8 mouse cellular contexts compared by ENCODE assay signal in genomic region chr19:46572951-46573937, GRCm38 (mm10). TPM values are rescaled to one million over a fixed set of nuclear protein-coding genes. Genes with fewer than 3 reads are reported as not detected.
A peak's percentile ranks its signal among the peaks of the same experiment; 100 is the strongest.
DNase-seq lines count a peak whose midpoint lies in the region; ATAC-seq lines count a peak whose summit lies in the region.

Gene Arl3 (minus strand): TSS chr19:46573198.
Gene Sfxn2 (plus strand): TSS chr19:46573365.

- peak within 1 kb of the TSS; percentile 49 for H3K27ac ChIP-seq in forebrain, embryonic 14.5 days (ENCODE audit: low read depth, low read length)
- peak within 1 kb of the TSS; percentile 86 for H3K27ac ChIP-seq in neural tube, embryonic 15.5 days (replicated peaks)

- H3K4me3 ChIP-seq in forebrain, embryonic 14.5 days (ENCODE audit: low read depth, low read length), result peak within 1 kb of the TSS; percentile 57
- H3K4me3 ChIP-seq in neural tube, embryonic 15.5 days (replicated peaks), result peak within 1 kb of the TSS; percentile 86

- peak within 1 kb of the TSS; percentile 84 for H3K4me2 ChIP-seq in forebrain, embryonic 14.5 days (ENCODE audit: low read length)
- peak within 1 kb of the TSS; percentile 69 for H3K4me2 ChIP-seq in neural tube, embryonic 15.5 days

- H3K9ac ChIP-seq in forebrain, embryonic 14.5 days (ENCODE audit: low read length), result peak within 1 kb of the TSS; percentile 88
- peak within 1 kb of the TSS; percentile 82 for H3K9ac ChIP-seq in neural tube, embryonic 15.5 days (replicated peaks)

- no peaks in the 10 kb centered on the region for H3K9me3 ChIP-seq in forebrain, embryonic 14.5 days (replicated peaks; ENCODE audit: control insufficient read depth, low read length)
- H3K9me3 ChIP-seq in neural tube, embryonic 15.5 days (replicated peaks), result no peaks in the 10 kb centered on the region

- no peaks in the 10 kb centered on the region for H3K27me3 ChIP-seq in forebrain, embryonic 14.5 days (replicated peaks; ENCODE audit: control insufficient read depth, insufficient read depth, low read length)
- H3K27me3 ChIP-seq in neural tube, embryonic 15.5 days (replicated peaks), result no peaks in the 10 kb centered on the region

- H3K4me1 ChIP-seq in forebrain, embryonic 14.5 days (ENCODE audit: control insufficient read depth, insufficient read depth, low read length), result peaks cover 12% of the 10 kb centered on the region
- H3K4me1 ChIP-seq in neural tube, embryonic 15.5 days, result peaks cover 34% of the 10 kb centered on the region

- intact Hi-C loops in heart, postnatal 14 days (cut with DNase I), result no loop called here

- DNase-seq in ES-CJ7 (ENCODE audit: low read depth, low spot score), result peak; percentile 97
- DNase-seq in cerebellum, adult 11 months, result peak; percentile 94
- DNase-seq in forebrain, embryonic 14.5 days (ENCODE audit: low spot score), result peak; percentile 98
- DNase-seq in heart, postnatal 14 days, result peak; percentile 94 to 95
- DNase-seq in layer of hippocampus, adult 11-12 months (ENCODE audit: low spot score), result peak; percentile 95
- DNase-seq in lung, adult 18-20 months, result peak; percentile 97 to 98
- peak; percentile 93 for DNase-seq in testis, postnatal 14 days (ENCODE audit: low spot score)

- no peaks in the 10 kb centered on the region for H3K36me3 ChIP-seq in forebrain, embryonic 14.5 days (ENCODE audit: control insufficient read depth, insufficient read depth, low read length)
- H3K36me3 ChIP-seq in neural tube, embryonic 15.5 days, result no peaks in the 10 kb centered on the region

- under 1% methylated on average over 51 of the region's 67 CpGs for WGBS in forebrain, embryonic 14.5 days
- 1% methylated on average over 67 of the region's 67 CpGs for WGBS in neural tube, embryonic 15.5 days

- peak; percentile 98 for ATAC-seq in forebrain, embryonic 14.5 days
- peak; percentile 96 for ATAC-seq in neural tube, embryonic 15.5 days (ENCODE audit: low FRiP score)

RNA-seq across cellular contexts. Expression of gene Arl3, which starts in this region (rescaled TPM):
- 159 and 164 TPM in 2 replicates for polyA plus RNA-seq in forebrain, embryonic 14.5 days (2014; fragmentation: Nextera tagmentation; extraction: Ambion mirVana)
- total RNA-seq in heart, postnatal 14 days (2021), result 10 to 100 TPM; 29.7 to 30.0 TPM
- 190 and 208 TPM in 2 replicates for polyA plus RNA-seq in neural tube, embryonic 15.5 days (2015; fragmentation: Nextera tagmentation; extraction: Ambion mirVana)

RNA-seq across cellular contexts. Expression of gene Sfxn2, which starts in this region (rescaled TPM):
- 6.8 and 8.0 TPM in 2 replicates for polyA plus RNA-seq in forebrain, embryonic 14.5 days (2014; fragmentation: Nextera tagmentation; extraction: Ambion mirVana)
- total RNA-seq in heart, postnatal 14 days (2021), result 1 to 10 TPM; 4.1 to 5.3 TPM
- polyA plus RNA-seq in neural tube, embryonic 15.5 days (2015; fragmentation: Nextera tagmentation; extraction: Ambion mirVana), result 11.0 and 11.7 TPM in 2 replicates

Comparison
In these comparisons a context has a peak if more than half of its experiments do, and no peak if none do; other contexts are left out.
1. Peak in every context shown above with its lines: DNase-seq, ATAC-seq, H3K4me3 ChIP-seq and H3K27ac ChIP-seq.